Mouse (Mus musculus): ENCODE measurements around the gene Atp6v0b. TPM values are rescaled to one million over a fixed set of nuclear protein-coding genes. Genes with fewer than 3 reads are reported as not detected.

The Atp6v0b gene
- total RNA-seq, 4 experiments from 2014 or later, result 386 to 441 (median 416) TPM

GRCm38 (mm10) chr4:117839366-117839765 is 47.8 kb downstream of the Atp6v0b start:
- no peak for DNase-seq (ENCODE audit: low spot score in 2 of 2)

- DNase-seq (ENCODE audit: low spot score in 2 of 2), result no peak
These were observed 49.9 kb downstream of the Atp6v0b start for GRCm38 (mm10) chr4:117837271-117837670.

- DNase-seq (ENCODE audit: low spot score in 2 of 2), result peak; percentile 86 to 87
These were observed 50.8 kb downstream of the Atp6v0b start for GRCm38 (mm10) chr4:117836204-117836767.

GRCm38 (mm10) chr4:117835531-117836111 is 51.5 kb downstream of the Atp6v0b start:
- peak; percentile 52 to 66 for DNase-seq (ENCODE audit: low spot score in 2 of 2)

GRCm38 (mm10) chr4:117834845-117835530 is 52.1 kb downstream of the Atp6v0b start:
- peak in 1 of 2 experiments; percentile 51 for DNase-seq (ENCODE audit: low spot score in 2 of 2)

GRCm38 (mm10) chr4:117834457-117834844 is 52.7 kb downstream of the Atp6v0b start, which contains the start of gene Slc6a9:
TSS of gene Slc6a9 (plus strand) at chr4:117834506.
- no peak for DNase-seq (ENCODE audit: low spot score in 2 of 2)

Other genes starting within 250 kb of the Atp6v0b start
- 10 to 100 TPM; 39.4 to 44.3 (median 41.7) TPM for gene Dmap1, start 205.1 kb downstream of the Atp6v0b start, total RNA-seq (2022)
- gene Gm12845, start 162.9 kb downstream of the Atp6v0b start, total RNA-seq (2022), result not detected
- gene Klf17, start 121.7 kb downstream of the Atp6v0b start, total RNA-seq (2022), result not detected
- gene Slc6a9, start 52.8 kb downstream of the Atp6v0b start, total RNA-seq (2022), result 10 to 100 TPM; 56.1 to 61.2 (median 58.5) TPM
- under 1 TPM; 0.33 to 0.94 (median 0.67) TPM for gene Ccdc24, start 14.8 kb downstream of the Atp6v0b start, total RNA-seq (2022)
- 10 to 100 TPM; 73.0 to 85.0 (median 79.7) TPM for gene B4galt2, start 3.8 kb downstream of the Atp6v0b start, total RNA-seq (2022)
- 10 to 100 TPM in 2 of 4 experiments, 1 to 10 TPM in 2; 9.5 to 12.0 (median 10.7) TPM for gene Dph2, start 4.7 kb upstream of the Atp6v0b start, total RNA-seq (2022)
- 100 to 1,000 TPM; 122 to 133 (median 124) TPM for gene Ipo13, start 27.7 kb upstream of the Atp6v0b start, total RNA-seq (2022)
- 1 to 10 TPM; 2.1 to 3.4 (median 2.4) TPM for gene Artn, start 42.4 kb upstream of the Atp6v0b start, total RNA-seq (2022)
- gene St3gal3, start 247.6 kb upstream of the Atp6v0b start, total RNA-seq (2022), result 10 to 100 TPM; 42.0 to 46.8 (median 44.5) TPM